Comparison of ENCODE assay signal across 12 mouse cellular contexts in the genomic region with DNA sequence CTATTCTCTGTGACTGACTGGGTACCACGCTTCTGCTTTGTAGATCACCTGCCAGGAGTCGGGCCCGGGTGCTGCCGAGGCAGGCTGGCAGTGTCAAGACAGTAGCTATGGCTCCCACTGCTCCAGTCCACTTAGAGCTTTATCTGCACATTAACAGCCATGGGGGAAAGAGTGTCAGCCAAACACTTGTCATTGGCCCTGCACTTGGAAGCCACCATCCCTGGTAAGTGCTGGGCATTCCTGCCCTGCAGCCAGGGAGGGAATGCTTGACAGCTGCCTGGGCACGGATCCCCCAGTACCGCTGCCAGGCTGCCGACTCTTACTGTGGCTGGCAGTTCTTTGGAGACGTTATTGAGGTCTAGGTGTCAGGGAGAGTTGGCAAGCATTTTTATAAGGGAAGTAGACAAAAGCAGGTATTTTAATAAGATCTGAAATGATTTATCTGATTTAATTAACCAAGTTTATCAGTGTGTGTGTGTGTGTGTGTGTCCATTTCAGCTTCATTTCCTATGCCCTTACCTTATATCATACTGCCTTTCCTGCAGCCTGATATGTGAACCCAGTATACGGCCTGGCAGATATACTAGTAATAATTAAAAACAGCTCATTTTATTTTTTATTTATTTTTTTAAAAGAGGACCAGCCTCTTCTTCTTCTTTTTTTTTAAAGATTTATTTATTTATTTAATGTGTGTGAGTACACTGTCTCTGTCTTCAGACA. TPM values are rescaled to one million over a fixed set of nuclear protein-coding genes. Genes with fewer than 3 reads are reported as not detected.
A peak's percentile ranks its signal among the peaks of the same experiment; 100 is the strongest.
DNase-seq lines count a peak whose midpoint lies in the region; ATAC-seq and TF ChIP-seq lines count a peak whose summit lies in the region.
"Had no signal": no experiment of that assay in that cellular context is flagged by ENCODE, and none has a peak within 500 bp of the region (broad histone marks: within the 10 kb centered on the region; RNA-seq: fewer than 3 reads in every experiment).

No protein-coding gene starts in this region.

- no peaks in the 10 kb centered on the region for H3K9me3 ChIP-seq in midbrain, postnatal 0 days (ENCODE audit: low read length)
- no peaks in the 10 kb centered on the region for H3K9me3 ChIP-seq in midbrain, embryonic 14.5 days (ENCODE audit: control insufficient read depth, low read length)
- no peaks in the 10 kb centered on the region for H3K9me3 ChIP-seq in intestine, postnatal 0 days (ENCODE audit: control insufficient read depth)
- H3K9me3 ChIP-seq: limb, embryonic 15.5 days; neural tube, embryonic 12.5 days had no signal

- no peaks in the 10 kb centered on the region for H3K27me3 ChIP-seq in midbrain, postnatal 0 days (ENCODE audit: insufficient read depth, low read length)
- H3K27me3 ChIP-seq in midbrain, embryonic 14.5 days (ENCODE audit: control insufficient read depth, insufficient read depth, low read length): no peaks in the 10 kb centered on the region
- no peaks in the 10 kb centered on the region for H3K27me3 ChIP-seq in intestine, postnatal 0 days (replicated peaks; ENCODE audit: control insufficient read depth, insufficient read depth, low read length)
- H3K27me3 ChIP-seq: limb, embryonic 15.5 days; neural tube, embryonic 12.5 days had no signal

- peak; percentile 42 for DNase-seq in adrenal gland, postnatal 25 days
- DNase-seq in adrenal gland, postnatal 36 days: no peak
- peak; percentile 79 for DNase-seq in midbrain, postnatal 0 days (ENCODE audit: low spot score)
- DNase-seq in midbrain, embryonic 14.5 days: no peak
- peak; percentile 65 for DNase-seq in heart, adult 8-10 months (ENCODE audit: low spot score)
- DNase-seq in ovary, postnatal 10 days (ENCODE audit: low spot score): no peak
- DNase-seq: kidney, postnatal 4 days; lung, postnatal 36 days had no signal

- WGBS in midbrain, postnatal 0 days: 75% methylated on average over 9 of the region's 9 CpGs
- WGBS in midbrain, embryonic 14.5 days: 91% methylated on average over 9 of the region's 9 CpGs
- WGBS in intestine, postnatal 0 days: 92% methylated on average over 9 of the region's 9 CpGs

- H3K9ac ChIP-seq in midbrain, postnatal 0 days (replicated peaks; ENCODE audit: low read length, poor library complexity, severe bottlenecking): no peak overlapping the region
- no peak overlapping the region for H3K9ac ChIP-seq in midbrain, embryonic 14.5 days (replicated peaks; ENCODE audit: low read length)
- H3K9ac ChIP-seq in intestine, postnatal 0 days (ENCODE audit: low read depth, low read length): no peak overlapping the region
- H3K9ac ChIP-seq: limb, embryonic 15.5 days; neural tube, embryonic 12.5 days had no signal

- H3K27ac ChIP-seq in midbrain, postnatal 0 days (ENCODE audit: low read depth, low read length): no peak overlapping the region
- no peak overlapping the region for H3K27ac ChIP-seq in midbrain, embryonic 14.5 days (replicated peaks; ENCODE audit: low read depth, low read length)
- no peak overlapping the region for H3K27ac ChIP-seq in intestine, postnatal 0 days (ENCODE audit: low read depth, low read length)
- H3K27ac ChIP-seq: limb, embryonic 15.5 days; neural tube, embryonic 12.5 days had no signal

- 0 out of 2 replicates have a peak, but pooled peaks have one; percentile 53 for ATAC-seq in midbrain, postnatal 0 days (ENCODE audit: low FRiP score)
- ATAC-seq in midbrain, embryonic 14.5 days (ENCODE audit: low FRiP score, low TSS enrichment): no peak
- ATAC-seq in intestine, postnatal 0 days: no peak
- no peak for ATAC-seq in erythroblast, adult 5-6 weeks (replicated peaks; ENCODE audit: low FRiP score, poor library complexity, severe bottlenecking)

- peaks cover 3% of the 10 kb centered on the region; the same call in 1 of the 2 replicates for H3K36me3 ChIP-seq in midbrain, postnatal 0 days (ENCODE audit: insufficient read depth, low read length)
- peaks cover 10% of the 10 kb centered on the region; the same call in 1 of the 2 replicates for H3K36me3 ChIP-seq in midbrain, embryonic 14.5 days (ENCODE audit: control insufficient read depth, insufficient read depth, low read length)
- H3K36me3 ChIP-seq in intestine, postnatal 0 days (ENCODE audit: control insufficient read depth, insufficient read depth): peaks cover 12% of the 10 kb centered on the region
- H3K36me3 ChIP-seq: neural tube, embryonic 12.5 days had no signal

- H3K4me3 ChIP-seq in midbrain, postnatal 0 days (ENCODE audit: low read depth, low read length): no peak overlapping the region
- no peak overlapping the region for H3K4me3 ChIP-seq in midbrain, embryonic 14.5 days (replicated peaks; ENCODE audit: low read depth, low read length)
- no peak overlapping the region for H3K4me3 ChIP-seq in intestine, postnatal 0 days (ENCODE audit: low read depth, low read length)
- H3K4me3 ChIP-seq: limb, embryonic 15.5 days; neural tube, embryonic 12.5 days had no signal

- no peak overlapping the region for H3K4me2 ChIP-seq in midbrain, postnatal 0 days (ENCODE audit: low read depth, low read length, poor library complexity, severe bottlenecking)
- no peak overlapping the region for H3K4me2 ChIP-seq in midbrain, embryonic 14.5 days (ENCODE audit: low read length)
- H3K4me2 ChIP-seq in intestine, postnatal 0 days (replicated peaks; ENCODE audit: low read depth): no peak overlapping the region
- H3K4me2 ChIP-seq: limb, embryonic 15.5 days; neural tube, embryonic 12.5 days had no signal

- TF ChIP-seq CTCF in midbrain, postnatal 0 days (IDR thresholded peaks at IDR 0.05): no peak
- no peak for TF ChIP-seq CTCF in intestine, postnatal 0 days (IDR thresholded peaks at IDR 0.05; ENCODE audit: low read depth)

- peaks cover 3% of the 10 kb centered on the region; the same call in 1 of the 2 replicates for H3K4me1 ChIP-seq in midbrain, postnatal 0 days (ENCODE audit: insufficient read depth, low read length)
- no peaks in the 10 kb centered on the region for H3K4me1 ChIP-seq in midbrain, embryonic 14.5 days (ENCODE audit: control insufficient read depth, insufficient read depth, low read length)
- no peaks in the 10 kb centered on the region for H3K4me1 ChIP-seq in intestine, postnatal 0 days (replicated peaks; ENCODE audit: control insufficient read depth, insufficient read depth, low read length)
- H3K4me1 ChIP-seq: neural tube, embryonic 12.5 days had no signal

RNA-seq across cellular contexts. Expression of a gene that starts 48.4 kb away (rescaled TPM):
- 6,460 and 8,956 TPM in 2 replicates for total RNA-seq in adrenal gland, postnatal 25 days (2021)
- 1,000 to 10,000 TPM; 6,718 to 6,967 TPM for total RNA-seq in adrenal gland, postnatal 36 days (2021)
- total RNA-seq in midbrain, postnatal 0 days (2014; rRNA removed): 6,169 and 7,035 TPM in 2 replicates
- 2,410 and 2,461 TPM in 2 replicates for polyA plus RNA-seq in midbrain, postnatal 0 days (2015; fragmentation: Nextera tagmentation; extraction: Ambion mirVana)
- 3,788 and 4,401 TPM in 2 replicates for polyA plus RNA-seq in midbrain, embryonic 14.5 days (2014; fragmentation: Nextera tagmentation; extraction: Ambion mirVana)
- 100 to 1,000 TPM; 830 to 950 (median 884) TPM for total RNA-seq in heart, adult 8-10 months (2022)
- polyA plus RNA-seq in intestine, postnatal 0 days (2015; fragmentation: Nextera tagmentation; extraction: Ambion mirVana): 1,954 and 2,041 TPM in 2 replicates
- 3,932 and 4,159 TPM in 2 replicates for total RNA-seq in erythroblast, adult 5-6 weeks (2015; ENCODE audit: low replicate concordance)
- 1,512 and 1,760 TPM in 2 replicates for total RNA-seq in erythroblast, adult 5-6 weeks (2017; ENCODE audit: low replicate concordance)

RNA-seq across cellular contexts. Expression of a gene that starts 50.5 kb away (rescaled TPM):
- 10.6 and 16.7 TPM in 2 replicates for total RNA-seq in adrenal gland, postnatal 25 days (2021)
- 10 to 100 TPM in 1 of 2 experiments, 1 to 10 TPM in 1; 7.4 to 16.4 TPM for total RNA-seq in adrenal gland, postnatal 36 days (2021)
- total RNA-seq in midbrain, postnatal 0 days (2014; rRNA removed): 14.7 and 15.1 TPM in 2 replicates
- polyA plus RNA-seq in midbrain, postnatal 0 days (2015; fragmentation: Nextera tagmentation; extraction: Ambion mirVana): 12.8 and 16.8 TPM in 2 replicates
- polyA plus RNA-seq in midbrain, embryonic 14.5 days (2014; fragmentation: Nextera tagmentation; extraction: Ambion mirVana): 13.7 and 16.9 TPM in 2 replicates
- 1 to 10 TPM; 4.5 to 7.4 (median 5.8) TPM for total RNA-seq in heart, adult 8-10 months (2022)
- polyA plus RNA-seq in intestine, postnatal 0 days (2015; fragmentation: Nextera tagmentation; extraction: Ambion mirVana): 250 and 313 TPM in 2 replicates
- 3.6 and 6.5 TPM in 2 replicates for total RNA-seq in erythroblast, adult 5-6 weeks (2015; ENCODE audit: low replicate concordance)
- 1.4 TPM in 2 replicates for total RNA-seq in erythroblast, adult 5-6 weeks (2017; ENCODE audit: low replicate concordance)

Comparison
In these comparisons a context has a peak if more than half of its experiments do, and no peak if none do; other contexts are left out.
1. DNase-seq: peak in adrenal gland, postnatal 25 days (single experiment), midbrain, postnatal 0 days (single experiment) and heart, adult 8-10 months (single experiment); none in adrenal gland, postnatal 36 days (0 of 2), midbrain, embryonic 14.5 days (single experiment) and ovary, postnatal 10 days (single experiment).